Mouse (Mus musculus): ENCODE results near the gene Wwp2. TPM values are rescaled to one million over a fixed set of nuclear protein-coding genes. Genes with fewer than 3 reads are reported as not detected.
A peak's percentile ranks its signal among the peaks of the same experiment; 100 is the strongest.

The Wwp2 gene
- polyA plus RNA-seq, 1 experiment from 2014 or later: 84.3 TPM

GRCm38 (mm10) chr8:107540623-107541022 is 104.5 kb downstream of the Wwp2 start:
- Histone ChIP-seq H3K4me3 (replicated peaks) (no peak overlapping the region), H3K9me3 (replicated peaks) (no peaks in the 10 kb centered on the region), H3K27me3 (no peaks in the 10 kb centered on the region), H3K4me2 (replicated peaks) (no peak overlapping the region), H3K36me3 (no peaks in the 10 kb centered on the region), H3K27ac (replicated peaks) (no peak overlapping the region), H3K4me1 (peaks cover 17% of the 10 kb centered on the region), H3K9ac (no peak overlapping the region)
- ATAC-seq (ENCODE audit: insufficient number of reproducible peaks, low FRiP score, low TSS enrichment, low read depth): no peak
- WGBS: 87% methylated on average over 12 of the region's 12 CpGs

GRCm38 (mm10) chr8:107541369-107541768 is 105.2 kb downstream of the Wwp2 start:
- Histone ChIP-seq H3K27me3 (no peaks in the 10 kb centered on the region), H3K4me1 (peaks cover 25% of the 10 kb centered on the region), H3K27ac (replicated peaks) (no peak overlapping the region), H3K4me3 (replicated peaks) (no peak overlapping the region), H3K9ac (no peak overlapping the region), H3K4me2 (replicated peaks) (no peak overlapping the region), H3K9me3 (replicated peaks) (no peaks in the 10 kb centered on the region), H3K36me3 (no peaks in the 10 kb centered on the region)
- no peak for ATAC-seq (ENCODE audit: insufficient number of reproducible peaks, low FRiP score, low TSS enrichment, low read depth)
- 71% methylated on average over 4 of the region's 4 CpGs for WGBS

- ATAC-seq (ENCODE audit: insufficient number of reproducible peaks, low FRiP score, low TSS enrichment, low read depth): no peak
- H3K4me1 ChIP-seq: peaks cover 33% of the 10 kb centered on the region
- no peak overlapping the region; the same call in 1 of the 2 replicates for H3K27ac ChIP-seq (replicated peaks)
- H3K36me3 ChIP-seq: no peaks in the 10 kb centered on the region
- WGBS: 79% methylated on average over 3 of the region's 3 CpGs
- H3K9ac ChIP-seq: no peak overlapping the region
- no peak overlapping the region for H3K4me2 ChIP-seq (replicated peaks)
- no peaks in the 10 kb centered on the region for H3K9me3 ChIP-seq (replicated peaks)
- H3K4me3 ChIP-seq (replicated peaks): no peak overlapping the region
- H3K27me3 ChIP-seq: no peaks in the 10 kb centered on the region
Measured at GRCm38 (mm10) chr8:107542151-107542550, 106.0 kb downstream of the Wwp2 start.

- H3K4me2 ChIP-seq (replicated peaks): no peak overlapping the region
- no peaks in the 10 kb centered on the region for H3K27me3 ChIP-seq
- H3K9me3 ChIP-seq (replicated peaks): no peaks in the 10 kb centered on the region
- H3K4me3 ChIP-seq (replicated peaks): no peak overlapping the region
- ATAC-seq (ENCODE audit: insufficient number of reproducible peaks, low FRiP score, low TSS enrichment, low read depth): no peak
- peaks cover 41% of the 10 kb centered on the region for H3K4me1 ChIP-seq
- no peaks in the 10 kb centered on the region for H3K36me3 ChIP-seq
- peak overlapping the region; percentile 85 for H3K27ac ChIP-seq (replicated peaks)
- H3K9ac ChIP-seq: no peak overlapping the region
- WGBS: 82% methylated on average over 10 of the region's 11 CpGs
Measured at GRCm38 (mm10) chr8:107543714-107544113, 107.5 kb downstream of the Wwp2 start.

- Histone ChIP-seq H3K9me3 (replicated peaks) (no peaks in the 10 kb centered on the region), H3K4me3 (replicated peaks) (no peak overlapping the region), H3K9ac (no peak overlapping the region), H3K4me2 (replicated peaks) (no peak overlapping the region), H3K4me1 (peaks cover 43% of the 10 kb centered on the region), H3K27ac (replicated peaks) (peak overlapping the region; percentile 85), H3K27me3 (no peaks in the 10 kb centered on the region), H3K36me3 (no peaks in the 10 kb centered on the region)
- 59% methylated on average over 8 of the region's 8 CpGs for WGBS
- ATAC-seq (ENCODE audit: insufficient number of reproducible peaks, low FRiP score, low TSS enrichment, low read depth): no peak
Measured at GRCm38 (mm10) chr8:107544211-107544610, 108.0 kb downstream of the Wwp2 start.

GRCm38 (mm10) chr8:107544651-107545174 is 108.5 kb downstream of the Wwp2 start:
- ATAC-seq (ENCODE audit: insufficient number of reproducible peaks, low FRiP score, low TSS enrichment, low read depth): peak; percentile 86
- 26% methylated on average over 10 of the region's 10 CpGs for WGBS
- H3K9me3 ChIP-seq (replicated peaks): no peaks in the 10 kb centered on the region
- peaks cover 43% of the 10 kb centered on the region for H3K4me1 ChIP-seq
- H3K27me3 ChIP-seq: no peaks in the 10 kb centered on the region
- 0 out of 2 replicates have a peak, but pooled peaks cover under 1% of the 10 kb centered on the region for H3K36me3 ChIP-seq
- peak overlapping the region; percentile 31 for H3K4me3 ChIP-seq (replicated peaks)
- H3K4me2 ChIP-seq (replicated peaks): peak overlapping the region; percentile 29
- peak overlapping the region; percentile 19; the same call in 1 of the 2 replicates for H3K9ac ChIP-seq
- H3K27ac ChIP-seq (replicated peaks): peak overlapping the region; percentile 85

- Histone ChIP-seq H3K4me1 (peaks cover 43% of the 10 kb centered on the region), H3K4me2 (replicated peaks) (peak overlapping the region; percentile 32), H3K36me3 (peaks cover 5% of the 10 kb centered on the region; the same call in 1 of the 2 replicates), H3K27me3 (no peaks in the 10 kb centered on the region), H3K27ac (replicated peaks) (peak overlapping the region; percentile 85), H3K9ac (peak overlapping the region; percentile 19; the same call in 1 of the 2 replicates), H3K9me3 (replicated peaks) (no peaks in the 10 kb centered on the region), H3K4me3 (replicated peaks) (peak overlapping the region; percentile 31)
- 77% methylated on average over 11 of the region's 11 CpGs for WGBS
- ATAC-seq (ENCODE audit: insufficient number of reproducible peaks, low FRiP score, low TSS enrichment, low read depth): no peak
Measured at GRCm38 (mm10) chr8:107545621-107546152, 109.5 kb downstream of the Wwp2 start.

- Histone ChIP-seq H3K4me2 (replicated peaks) (peak overlapping the region; percentile 32), H3K4me3 (replicated peaks) (peak overlapping the region; percentile 31), H3K27me3 (no peaks in the 10 kb centered on the region), H3K9ac (no peak overlapping the region), H3K27ac (replicated peaks) (peak overlapping the region; percentile 85), H3K9me3 (replicated peaks) (no peaks in the 10 kb centered on the region), H3K4me1 (peaks cover 43% of the 10 kb centered on the region), H3K36me3 (peaks cover 9% of the 10 kb centered on the region; the same call in 1 of the 2 replicates)
- 65% methylated on average over 4 of the region's 4 CpGs for WGBS
- no peak for ATAC-seq (ENCODE audit: insufficient number of reproducible peaks, low FRiP score, low TSS enrichment, low read depth)
Measured at GRCm38 (mm10) chr8:107546154-107546553, 110.0 kb downstream of the Wwp2 start.

- Histone ChIP-seq H3K27ac (replicated peaks) (peak overlapping the region; percentile 85), H3K9ac (no peak overlapping the region), H3K9me3 (replicated peaks) (no peaks in the 10 kb centered on the region), H3K36me3 (peaks cover 15% of the 10 kb centered on the region; the same call in 1 of the 2 replicates), H3K27me3 (no peaks in the 10 kb centered on the region), H3K4me1 (peaks cover 43% of the 10 kb centered on the region), H3K4me3 (replicated peaks) (peak overlapping the region; percentile 31), H3K4me2 (replicated peaks) (peak overlapping the region; percentile 32)
- 65% methylated on average over 8 of the region's 8 CpGs for WGBS
- no peak for ATAC-seq (ENCODE audit: insufficient number of reproducible peaks, low FRiP score, low TSS enrichment, low read depth)
Measured at GRCm38 (mm10) chr8:107546817-107547216, 110.7 kb downstream of the Wwp2 start.

- H3K27me3 ChIP-seq: no peaks in the 10 kb centered on the region
- no peak for ATAC-seq (ENCODE audit: insufficient number of reproducible peaks, low FRiP score, low TSS enrichment, low read depth)
- WGBS: 60% methylated on average over 6 of the region's 6 CpGs
- H3K4me3 ChIP-seq (replicated peaks): no peak overlapping the region
- H3K27ac ChIP-seq (replicated peaks): 0 out of 2 replicates have a peak overlapping the region, but pooled peaks have one; percentile 18
- no peak overlapping the region for H3K4me2 ChIP-seq (replicated peaks)
- no peak overlapping the region for H3K9ac ChIP-seq
- H3K4me1 ChIP-seq: peaks cover 10% of the 10 kb centered on the region
- H3K36me3 ChIP-seq: peaks cover 45% of the 10 kb centered on the region
- no peaks in the 10 kb centered on the region for H3K9me3 ChIP-seq (replicated peaks)
Measured at GRCm38 (mm10) chr8:107552234-107552633, 116.1 kb downstream of the Wwp2 start.

- no peak overlapping the region for H3K4me2 ChIP-seq (replicated peaks)
- H3K4me3 ChIP-seq (replicated peaks): no peak overlapping the region
- peaks cover 49% of the 10 kb centered on the region for H3K36me3 ChIP-seq
- H3K27me3 ChIP-seq: no peaks in the 10 kb centered on the region
- no peak for ATAC-seq (ENCODE audit: insufficient number of reproducible peaks, low FRiP score, low TSS enrichment, low read depth)
- no peaks in the 10 kb centered on the region for H3K9me3 ChIP-seq (replicated peaks)
- H3K27ac ChIP-seq (replicated peaks): no peak overlapping the region
- H3K4me1 ChIP-seq: no peaks in the 10 kb centered on the region; the same call in 1 of the 2 replicates
- H3K9ac ChIP-seq: no peak overlapping the region
- WGBS: 82% methylated on average over 10 of the region's 10 CpGs
Measured at GRCm38 (mm10) chr8:107555231-107555630, 119.1 kb downstream of the Wwp2 start.

Measured in embryonic facial prominence, embryonic 15.5 days (tissue).